Mouse (Mus musculus): ENCODE measurements around the gene Ifnar2. TPM values are rescaled to one million over a fixed set of nuclear protein-coding genes. Genes with fewer than 3 reads are reported as not detected.

The Ifnar2 gene
- total and polyA plus RNA-seq, 2 experiments = 69.1 to 144 TPM

- WGBS = 82% methylated on average over 7 of the region's 7 CpGs
- no peaks in the 10 kb centered on the region for H3K79me2 ChIP-seq (ENCODE audit: control insufficient read depth, insufficient read depth, low read length)
- TF ChIP-seq POLR2A (IDR thresholded peaks at IDR 0.05; ENCODE audit: extremely low read depth, insufficient read depth, low read length) (no peak), CTCF (IDR thresholded peaks at IDR 0.05; ENCODE audit: low read depth, low read length) (no peak)
- no peak overlapping the region for H3K4me3 ChIP-seq (ENCODE audit: insufficient read depth, low read depth, low read length)
- peaks cover 5% of the 10 kb centered on the region for H3K4me1 ChIP-seq (ENCODE audit: control insufficient read depth, insufficient read depth, low read length)
- H3K9ac ChIP-seq (ENCODE audit: low read depth, low read length) = no peak overlapping the region
- DNase-seq (ENCODE audit: extremely low read depth, low read depth, low spot score) = no peak
- H3K36me3 ChIP-seq (ENCODE audit: control insufficient read depth, insufficient read depth, low read length) = peaks cover 38% of the 10 kb centered on the region
- H3K27ac ChIP-seq (replicated peaks; ENCODE audit: insufficient read depth, low read depth, low read length) = no peak overlapping the region
- no peaks in the 10 kb centered on the region for H3K27me3 ChIP-seq (ENCODE audit: control insufficient read depth, insufficient read depth, low read length)
These were observed 44.4 kb downstream of the Ifnar2 start for GRCm38 (mm10) chr16:91416938-91417337.

GRCm38 (mm10) chr16:91418531-91418930, 45.9 kb downstream of the Ifnar2 start:
- TF ChIP-seq POLR2A (IDR thresholded peaks at IDR 0.05; ENCODE audit: extremely low read depth, insufficient read depth, low read length) (no peak), CTCF (IDR thresholded peaks at IDR 0.05; ENCODE audit: low read depth, low read length) (no peak)
- Histone ChIP-seq H3K27me3 (ENCODE audit: control insufficient read depth, insufficient read depth, low read length) (no peaks in the 10 kb centered on the region), H3K9ac (ENCODE audit: low read depth, low read length) (no peak overlapping the region), H3K4me3 (ENCODE audit: insufficient read depth, low read depth, low read length) (no peak overlapping the region), H3K79me2 (ENCODE audit: control insufficient read depth, insufficient read depth, low read length) (no peaks in the 10 kb centered on the region), H3K36me3 (ENCODE audit: control insufficient read depth, insufficient read depth, low read length) (peaks cover 31% of the 10 kb centered on the region), H3K27ac (replicated peaks; ENCODE audit: insufficient read depth, low read depth, low read length) (no peak overlapping the region), H3K4me1 (ENCODE audit: control insufficient read depth, insufficient read depth, low read length) (peaks cover 2% of the 10 kb centered on the region; the same call in 1 of the 2 replicates)
- WGBS = 75% methylated on average over 5 of the region's 5 CpGs
- DNase-seq (ENCODE audit: extremely low read depth, low read depth, low spot score) = no peak

- H3K27ac ChIP-seq (replicated peaks; ENCODE audit: insufficient read depth, low read depth, low read length) = no peak overlapping the region
- H3K4me1 ChIP-seq (ENCODE audit: control insufficient read depth, insufficient read depth, low read length) = no peaks in the 10 kb centered on the region
- H3K27me3 ChIP-seq (ENCODE audit: control insufficient read depth, insufficient read depth, low read length) = no peaks in the 10 kb centered on the region
- TF ChIP-seq POLR2A (IDR thresholded peaks at IDR 0.05; ENCODE audit: extremely low read depth, insufficient read depth, low read length) (no peak), CTCF (IDR thresholded peaks at IDR 0.05; ENCODE audit: low read depth, low read length) (no peak)
- no peak for DNase-seq (ENCODE audit: extremely low read depth, low read depth, low spot score)
- H3K36me3 ChIP-seq (ENCODE audit: control insufficient read depth, insufficient read depth, low read length) = peaks cover 5% of the 10 kb centered on the region; the same call in 1 of the 2 replicates
- H3K79me2 ChIP-seq (ENCODE audit: control insufficient read depth, insufficient read depth, low read length) = no peaks in the 10 kb centered on the region
- no peak overlapping the region for H3K9ac ChIP-seq (ENCODE audit: low read depth, low read length)
- no peak overlapping the region for H3K4me3 ChIP-seq (ENCODE audit: insufficient read depth, low read depth, low read length)
- WGBS = 97% methylated on average over 6 of the region's 6 CpGs
These were observed 53.2 kb downstream of the Ifnar2 start for GRCm38 (mm10) chr16:91425816-91426215.

GRCm38 (mm10) chr16:91426586-91426985, 54.0 kb downstream of the Ifnar2 start:
- Histone ChIP-seq H3K9ac (ENCODE audit: low read depth, low read length) (no peak overlapping the region), H3K27ac (replicated peaks; ENCODE audit: insufficient read depth, low read depth, low read length) (no peak overlapping the region), H3K79me2 (ENCODE audit: control insufficient read depth, insufficient read depth, low read length) (no peaks in the 10 kb centered on the region), H3K4me1 (ENCODE audit: control insufficient read depth, insufficient read depth, low read length) (no peaks in the 10 kb centered on the region), H3K4me3 (ENCODE audit: insufficient read depth, low read depth, low read length) (no peak overlapping the region), H3K36me3 (ENCODE audit: control insufficient read depth, insufficient read depth, low read length) (peaks cover 5% of the 10 kb centered on the region; the same call in 1 of the 2 replicates), H3K27me3 (ENCODE audit: control insufficient read depth, insufficient read depth, low read length) (no peaks in the 10 kb centered on the region)
- DNase-seq (ENCODE audit: extremely low read depth, low read depth, low spot score) = no peak
- no peak for TF ChIP-seq CTCF (IDR thresholded peaks at IDR 0.05; ENCODE audit: low read depth, low read length)
- TF ChIP-seq POLR2A (IDR thresholded peaks at IDR 0.05; ENCODE audit: extremely low read depth, insufficient read depth, low read length) = no peak
- WGBS = 90% methylated on average over 4 of the region's 4 CpGs

- H3K27me3 ChIP-seq (ENCODE audit: control insufficient read depth, insufficient read depth, low read length) = no peaks in the 10 kb centered on the region
- H3K4me1 ChIP-seq (ENCODE audit: control insufficient read depth, insufficient read depth, low read length) = no peaks in the 10 kb centered on the region
- 76% methylated on average over 5 of the region's 5 CpGs for WGBS
- peaks cover 5% of the 10 kb centered on the region; the same call in 1 of the 2 replicates for H3K36me3 ChIP-seq (ENCODE audit: control insufficient read depth, insufficient read depth, low read length)
- H3K4me3 ChIP-seq (ENCODE audit: insufficient read depth, low read depth, low read length) = no peak overlapping the region
- no peaks in the 10 kb centered on the region for H3K79me2 ChIP-seq (ENCODE audit: control insufficient read depth, insufficient read depth, low read length)
- TF ChIP-seq CTCF (IDR thresholded peaks at IDR 0.05; ENCODE audit: low read depth, low read length) (no peak), POLR2A (IDR thresholded peaks at IDR 0.05; ENCODE audit: extremely low read depth, insufficient read depth, low read length) (no peak)
- H3K27ac ChIP-seq (replicated peaks; ENCODE audit: insufficient read depth, low read depth, low read length) = no peak overlapping the region
- no peak for DNase-seq (ENCODE audit: extremely low read depth, low read depth, low spot score)
- no peak overlapping the region for H3K9ac ChIP-seq (ENCODE audit: low read depth, low read length)
These were observed 54.9 kb downstream of the Ifnar2 start for GRCm38 (mm10) chr16:91427461-91427860.

GRCm38 (mm10) chr16:91428259-91428865, 55.8 kb downstream of the Ifnar2 start:
- no peak overlapping the region for H3K9ac ChIP-seq (ENCODE audit: low read depth, low read length)
- TF ChIP-seq POLR2A (IDR thresholded peaks at IDR 0.05; ENCODE audit: extremely low read depth, insufficient read depth, low read length) = no peak
- TF ChIP-seq CTCF (IDR thresholded peaks at IDR 0.05; ENCODE audit: low read depth, low read length) = no peak
- H3K4me3 ChIP-seq (ENCODE audit: insufficient read depth, low read depth, low read length) = no peak overlapping the region
- H3K79me2 ChIP-seq (ENCODE audit: control insufficient read depth, insufficient read depth, low read length) = no peaks in the 10 kb centered on the region
- no peak overlapping the region for H3K27ac ChIP-seq (replicated peaks; ENCODE audit: insufficient read depth, low read depth, low read length)
- DNase-seq (ENCODE audit: extremely low read depth, low read depth, low spot score) = no peak
- H3K27me3 ChIP-seq (ENCODE audit: control insufficient read depth, insufficient read depth, low read length) = no peaks in the 10 kb centered on the region
- peaks cover 5% of the 10 kb centered on the region; the same call in 1 of the 2 replicates for H3K36me3 ChIP-seq (ENCODE audit: control insufficient read depth, insufficient read depth, low read length)
- WGBS = 79% methylated on average over 8 of the region's 8 CpGs
- no peaks in the 10 kb centered on the region for H3K4me1 ChIP-seq (ENCODE audit: control insufficient read depth, insufficient read depth, low read length)

Measured in liver, adult 2 months (tissue).